14 mouse cellular contexts compared by ENCODE assay signal in the genomic region with DNA sequence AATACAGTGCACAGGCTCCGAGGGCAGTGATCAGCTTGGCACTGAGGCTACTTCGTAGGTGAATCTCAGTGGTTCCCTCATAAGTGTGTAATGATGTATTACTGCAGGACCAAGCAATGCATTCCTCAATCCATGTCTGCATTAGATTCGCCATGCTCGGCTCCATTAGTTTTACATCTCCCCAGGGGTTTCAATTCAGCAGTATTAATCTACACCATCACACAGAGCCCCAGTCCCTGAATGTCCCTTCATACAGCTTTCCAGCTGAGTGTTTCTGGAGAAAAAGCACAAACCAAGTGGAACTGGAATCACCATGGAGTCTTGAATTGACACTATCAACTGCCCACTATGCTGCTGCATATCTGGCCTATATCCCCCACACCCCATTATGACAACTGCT.
"Had no signal": no experiment of that assay in that cellular context is flagged by ENCODE, and none has a peak within 500 bp of the region (broad histone marks: within the 10 kb centered on the region; RNA-seq: fewer than 3 reads in every experiment).

No protein-coding gene starts in this region.

- H3K4me2 ChIP-seq: kidney, embryonic 15.5 days; liver, embryonic 13.5 days; midbrain, embryonic 11.5 days had no signal

- H3K27me3 ChIP-seq: kidney, embryonic 15.5 days; liver, embryonic 13.5 days had no signal

- H3K36me3 ChIP-seq: kidney, embryonic 15.5 days; liver, embryonic 13.5 days had no signal

- H3K27ac ChIP-seq: kidney, embryonic 15.5 days; left cerebral cortex, adult 2 months; liver, embryonic 13.5 days had no signal

- H3K4me3 ChIP-seq: kidney, embryonic 15.5 days; left cerebral cortex, adult 2 months; liver, embryonic 13.5 days had no signal

- H3K4me1 ChIP-seq: liver, embryonic 13.5 days had no signal

- H3K9me3 ChIP-seq: kidney, embryonic 15.5 days; liver, embryonic 13.5 days had no signal

- DNase-seq: kidney, adult 8-10 months; kidney, postnatal 10 days; kidney, postnatal 36 days; layer of hippocampus, postnatal 36 days; liver, embryonic 13.5 days; lung, adult 2 months; lung, postnatal 14 days; lung, postnatal 4 days; midbrain, embryonic 14.5 days; thymus, adult 18-20 months; thymus, postnatal 36 days had no signal

- H3K9ac ChIP-seq: kidney, embryonic 15.5 days; liver, embryonic 13.5 days had no signal
